Mouse (Mus musculus): ENCODE measurements around the gene Mettl21a. TPM values are rescaled to one million over a fixed set of nuclear protein-coding genes. Genes with fewer than 3 reads are reported as not detected.

Mettl21a gene
- polyA plus RNA-seq, 1 experiment from 2014 or later, result 20.9 TPM

Other genes with a start within 250 kb of the Mettl21a start
- 59.7 and 71.4 TPM in 2 replicates for gene Creb1, start 84.6 kb downstream of the Mettl21a start, polyA plus RNA-seq (2014; fragmentation: Nextera tagmentation; extraction: Ambion mirVana)
- 10.2 and 12.9 TPM in 2 replicates for gene Ccnyl1, start 73.2 kb upstream of the Mettl21a start, polyA plus RNA-seq (2014; fragmentation: Nextera tagmentation; extraction: Ambion mirVana)
- gene Fzd5, start 120.5 kb upstream of the Mettl21a start, polyA plus RNA-seq (2014; fragmentation: Nextera tagmentation; extraction: Ambion mirVana), result 0.18 and 0.52 TPM in 2 replicates